Mouse (Mus musculus) brain, embryonic 14.5 days (tissue): Measurements from ENCODE around the gene Sod1. TPM values are rescaled to one million over a fixed set of nuclear protein-coding genes. Genes with fewer than 3 reads are reported as not detected.
"Not testable (repeated sequence)": the region's sequence is repeated elsewhere in the genome, so short reads cannot be mapped to it uniquely, and the experiment has no call there.

Experiments
- DNase-seq: peaks from one replicate; pipeline ENCODE4 v3.0.0-alpha.2; 2011; ENCODE audit warnings: low read depth
- CTCF ChIP-seq: fragments of 200-500 bp; IDR thresholded peaks from 2 replicates; pipeline ENCODE4 v1.5.1; 2012; ENCODE audit warnings: inconsistent platforms, mild to moderate bottlenecking, moderate library complexity, borderline replicate concordance; ENCODE audit not compliant: insufficient read depth, insufficient read length; ENCODE audit errors: extremely low read depth
- POLR2A ChIP-seq: fragments of 200-500 bp; IDR thresholded peaks from 2 replicates; pipeline ENCODE4 v1.6.1; 2012; ENCODE audit warnings: mild to moderate bottlenecking, inconsistent platforms, borderline replicate concordance; ENCODE audit not compliant: poor library complexity, insufficient read depth, insufficient read length, severe bottlenecking; ENCODE audit errors: extremely low read depth
- polyA plus RNA-seq: library from polyadenylated mRNA; depleted of rRNA; stranded (reverse); fragments of >200 nt; gene quantifications from 2 replicates; pipeline ENCODE4 v1.2.3, GENCODE M21; 2012

Sod1 gene
- polyA plus RNA-seq, 1 experiment: 511 TPM

- no peak for TF ChIP-seq POLR2A
- TF ChIP-seq CTCF: no peak
- peak; percentile 51 for DNase-seq
Observed at GRCm38 (mm10) chr16:90220892-90221431, 408 bp downstream of the Sod1 start.

GRCm38 (mm10) chr16:90221441-90222070 is 1.0 kb downstream of the Sod1 start:
- TF ChIP-seq POLR2A (no peak), CTCF (no peak)
- DNase-seq: peak; percentile 29

GRCm38 (mm10) chr16:90229897-90230296 is 9.3 kb downstream of the Sod1 start:
- TF ChIP-seq CTCF (no peak), POLR2A (no peak)
- no peak for DNase-seq

GRCm38 (mm10) chr16:90231302-90231701 is 10.7 kb downstream of the Sod1 start:
- TF ChIP-seq POLR2A (no peak), CTCF (no peak)
- DNase-seq: no peak

GRCm38 (mm10) chr16:90233702-90234101 is 13.1 kb downstream of the Sod1 start:
- no peak for TF ChIP-seq POLR2A
- TF ChIP-seq CTCF: no peak
- DNase-seq: no peak

GRCm38 (mm10) chr16:90234617-90235016 is 14.1 kb downstream of the Sod1 start:
- peak; percentile 30 for DNase-seq
- TF ChIP-seq POLR2A (no peak), CTCF (no peak)

GRCm38 (mm10) chr16:90235188-90235587 is 14.6 kb downstream of the Sod1 start:
- DNase-seq: no peak
- TF ChIP-seq CTCF (no peak), POLR2A (no peak)

- no peak for DNase-seq
- no peak for TF ChIP-seq CTCF
- no peak for TF ChIP-seq POLR2A
Observed at GRCm38 (mm10) chr16:90239128-90239746, 18.7 kb downstream of the Sod1 start.

- TF ChIP-seq CTCF: no peak
- TF ChIP-seq POLR2A: no peak
- no peak for DNase-seq
Observed at GRCm38 (mm10) chr16:90241875-90242274, 21.3 kb downstream of the Sod1 start.

GRCm38 (mm10) chr16:90242426-90243304 is 22.1 kb downstream of the Sod1 start:
- no peak for DNase-seq
- TF ChIP-seq CTCF: no peak
- TF ChIP-seq POLR2A: no peak

- no peak for DNase-seq
- TF ChIP-seq POLR2A: no peak
Observed at GRCm38 (mm10) chr16:90250099-90250498, 29.5 kb downstream of the Sod1 start.

- DNase-seq: not testable (repeated sequence)
Observed at GRCm38 (mm10) chr16:90251256-90251655, 30.7 kb downstream of the Sod1 start.

GRCm38 (mm10) chr16:90252521-90252920 is 32.0 kb downstream of the Sod1 start:
- no peak for DNase-seq
- TF ChIP-seq CTCF (no peak), POLR2A (no peak)
